Mouse (Mus musculus) forebrain, embryonic 14.5 days (tissue): ENCODE results near the gene Zfp618. TPM values are rescaled to one million over a fixed set of nuclear protein-coding genes. Genes with fewer than 3 reads are reported as not detected.

Source experiments
- ATAC-seq: fragments of 200-750 bp; cut with Nextera tagmentation; 2 replicates; pipeline ENCODE4 v1.8.0; 2017; ENCODE audit warnings: mild to moderate bottlenecking, moderate library complexity
- DNase-seq: peaks from one replicate; pipeline ENCODE4 v3.0.0-alpha.2; 2015; ENCODE audit warnings: low spot score
- H3K27ac ChIP-seq: fragments of 300-500 bp; sonication (generic); 2 replicates; pipeline ENCODE4 v1.5.1; 2014; ENCODE audit warnings: low read depth, mild to moderate bottlenecking, control low read depth, low read length, moderate library complexity
- H3K27me3 ChIP-seq: fragments of 300-500 bp; sonication (generic); replicated peaks from 2 replicates; pipeline ENCODE4 v1.6.1; 2014; ENCODE audit warnings: low read length, control low read depth, mixed read lengths; ENCODE audit not compliant: control insufficient read depth, insufficient read depth
- H3K36me3 ChIP-seq: fragments of 300-500 bp; sonication (generic); 2 replicates; pipeline ENCODE4 v1.6.1; 2014; ENCODE audit warnings: low read length, control low read depth; ENCODE audit not compliant: control insufficient read depth, insufficient read depth
- H3K4me1 ChIP-seq: fragments of 300-500 bp; sonication (generic); 2 replicates; pipeline ENCODE4 v1.6.1; 2014; ENCODE audit warnings: antibody characterized with exemption, low read length, control low read depth; ENCODE audit not compliant: control insufficient read depth, insufficient read depth
- H3K4me2 ChIP-seq: fragments of 300-500 bp; sonication (generic); 2 replicates; pipeline ENCODE4 v1.6.1; 2014; ENCODE audit warnings: mild to moderate bottlenecking, control low read depth, low read length
- H3K4me3 ChIP-seq: fragments of 300-500 bp; sonication (generic); 2 replicates; pipeline ENCODE4 v1.5.1; 2014; ENCODE audit warnings: low read depth, low read length, control low read depth
- H3K9ac ChIP-seq: fragments of 300-500 bp; sonication (generic); 2 replicates; pipeline ENCODE4 v1.6.1; 2014; ENCODE audit warnings: mild to moderate bottlenecking, low read length, control low read depth, moderate library complexity
- H3K9me3 ChIP-seq: fragments of 300-500 bp; sonication (generic); replicated peaks from 2 replicates; pipeline ENCODE4 v1.6.1; 2016; ENCODE audit warnings: low read length, control low read depth, mixed read lengths; ENCODE audit not compliant: control insufficient read depth
- WGBS: fragments of 180-500 bp; shearing (Covaris S2); extraction: QIAGEN DNeasy Blood & Tissue Kit; methylation state at CpG from one replicate; pipeline ENCODE4 v1.1.7; 2014; 5-methylcytosine and 5-hydroxymethylcytosine counted together
- polyA plus RNA-seq: library from polyadenylated mRNA; unstranded; fragments of >200 nt; fragmentation: Nextera tagmentation; extraction: Ambion mirVana; gene quantifications from 2 replicates; pipeline ENCODE4 v1.2.1, GENCODE M21; 2014

The Zfp618 gene
- polyA plus RNA-seq, 1 experiment from 2014 or later, result 14.9 TPM

GRCm38 (mm10) chr4:62991336-62991735, 26.0 kb downstream of the Zfp618 start:
- H3K9ac ChIP-seq, result no peak overlapping the region
- no peaks in the 10 kb centered on the region for H3K4me1 ChIP-seq
- H3K27me3 ChIP-seq, result no peaks in the 10 kb centered on the region
- H3K4me3 ChIP-seq, result no peak overlapping the region
- DNase-seq (peak; percentile 69), ATAC-seq (peak; percentile 42; the same call in 1 of the 2 replicates)
- no peak overlapping the region for H3K4me2 ChIP-seq
- no peak overlapping the region for H3K27ac ChIP-seq
- WGBS, result 48% methylated on average over 11 of the region's 11 CpGs
- H3K9me3 ChIP-seq, result no peaks in the 10 kb centered on the region
- no peaks in the 10 kb centered on the region for H3K36me3 ChIP-seq

GRCm38 (mm10) chr4:62993190-62993589, 27.8 kb downstream of the Zfp618 start:
- DNase-seq (no peak), ATAC-seq (no peak)
- Histone ChIP-seq H3K9ac (no peak overlapping the region), H3K36me3 (no peaks in the 10 kb centered on the region), H3K4me2 (no peak overlapping the region), H3K9me3 (no peaks in the 10 kb centered on the region), H3K27ac (no peak overlapping the region), H3K4me3 (no peak overlapping the region), H3K4me1 (peaks cover 1% of the 10 kb centered on the region; the same call in 1 of the 2 replicates), H3K27me3 (no peaks in the 10 kb centered on the region)
- WGBS, result 80% methylated on average over 2 of the region's 2 CpGs

GRCm38 (mm10) chr4:62997606-62998005, 32.2 kb downstream of the Zfp618 start:
- DNase-seq (no peak), ATAC-seq (no peak)
- no peak overlapping the region for H3K4me2 ChIP-seq
- no peak overlapping the region for H3K9ac ChIP-seq
- no peaks in the 10 kb centered on the region for H3K36me3 ChIP-seq
- H3K27ac ChIP-seq, result no peak overlapping the region
- WGBS, result 84% methylated on average over 6 of the region's 6 CpGs
- H3K4me3 ChIP-seq, result no peak overlapping the region
- no peaks in the 10 kb centered on the region for H3K27me3 ChIP-seq
- no peaks in the 10 kb centered on the region for H3K9me3 ChIP-seq
- peaks cover 11% of the 10 kb centered on the region for H3K4me1 ChIP-seq

- DNase-seq (peak; percentile 81), ATAC-seq (peak; percentile 66)
- Histone ChIP-seq H3K9ac (peak overlapping the region; percentile 13; the same call in 1 of the 2 replicates), H3K27me3 (no peaks in the 10 kb centered on the region), H3K4me1 (peaks cover 11% of the 10 kb centered on the region), H3K27ac (0 out of 2 replicates have a peak overlapping the region, but pooled peaks have one; percentile 21), H3K9me3 (no peaks in the 10 kb centered on the region), H3K4me2 (no peak overlapping the region), H3K36me3 (no peaks in the 10 kb centered on the region), H3K4me3 (no peak overlapping the region)
- 11% methylated on average over 5 of the region's 5 CpGs for WGBS
Measured at GRCm38 (mm10) chr4:62998431-62998835, 33.1 kb downstream of the Zfp618 start.

GRCm38 (mm10) chr4:62998908-62999307, 33.5 kb downstream of the Zfp618 start:
- ATAC-seq (peak; percentile 43), DNase-seq (peak; percentile 65)
- Histone ChIP-seq H3K9me3 (no peaks in the 10 kb centered on the region), H3K9ac (no peak overlapping the region), H3K4me3 (no peak overlapping the region), H3K27me3 (no peaks in the 10 kb centered on the region), H3K4me1 (peaks cover 11% of the 10 kb centered on the region), H3K4me2 (no peak overlapping the region), H3K36me3 (no peaks in the 10 kb centered on the region), H3K27ac (0 out of 2 replicates have a peak overlapping the region, but pooled peaks have one; percentile 21)
- 28% methylated on average over 6 of the region's 6 CpGs for WGBS

GRCm38 (mm10) chr4:62999321-62999720, 33.9 kb downstream of the Zfp618 start:
- peaks cover 11% of the 10 kb centered on the region for H3K4me1 ChIP-seq
- H3K27ac ChIP-seq, result no peak overlapping the region
- H3K9ac ChIP-seq, result no peak overlapping the region
- ATAC-seq, result peak; percentile 11
- no peaks in the 10 kb centered on the region for H3K9me3 ChIP-seq
- WGBS, result 85% methylated on average over 4 of the region's 4 CpGs
- no peak overlapping the region for H3K4me2 ChIP-seq
- H3K4me3 ChIP-seq, result no peak overlapping the region
- no peaks in the 10 kb centered on the region for H3K27me3 ChIP-seq
- DNase-seq, result no peak
- no peaks in the 10 kb centered on the region for H3K36me3 ChIP-seq

GRCm38 (mm10) chr4:62999916-63000315, 34.5 kb downstream of the Zfp618 start:
- Histone ChIP-seq H3K27me3 (no peaks in the 10 kb centered on the region), H3K4me2 (no peak overlapping the region), H3K36me3 (no peaks in the 10 kb centered on the region), H3K4me3 (no peak overlapping the region), H3K9ac (no peak overlapping the region), H3K9me3 (no peaks in the 10 kb centered on the region), H3K4me1 (peaks cover 14% of the 10 kb centered on the region), H3K27ac (no peak overlapping the region)
- no peak for DNase-seq
- ATAC-seq, result no peak
- WGBS, result 85% methylated on average over 7 of the region's 7 CpGs

GRCm38 (mm10) chr4:63000316-63001055, 35.1 kb downstream of the Zfp618 start:
- Histone ChIP-seq H3K4me3 (no peak overlapping the region), H3K36me3 (no peaks in the 10 kb centered on the region), H3K9me3 (no peaks in the 10 kb centered on the region), H3K4me2 (no peak overlapping the region), H3K27ac (no peak overlapping the region), H3K9ac (no peak overlapping the region), H3K27me3 (no peaks in the 10 kb centered on the region), H3K4me1 (peaks cover 14% of the 10 kb centered on the region)
- ATAC-seq (no peak), DNase-seq (no peak)
- 93% methylated on average over 11 of the region's 11 CpGs for WGBS

GRCm38 (mm10) chr4:63002386-63002785, 37.0 kb downstream of the Zfp618 start:
- ATAC-seq, result no peak
- no peak overlapping the region for H3K4me2 ChIP-seq
- no peaks in the 10 kb centered on the region for H3K9me3 ChIP-seq
- H3K9ac ChIP-seq, result no peak overlapping the region
- no peak overlapping the region for H3K27ac ChIP-seq
- peaks cover 14% of the 10 kb centered on the region for H3K4me1 ChIP-seq
- DNase-seq, result no peak
- H3K27me3 ChIP-seq, result no peaks in the 10 kb centered on the region
- WGBS, result 92% methylated on average over 1 of the region's 1 CpGs
- no peaks in the 10 kb centered on the region for H3K36me3 ChIP-seq
- H3K4me3 ChIP-seq, result no peak overlapping the region
